Mouse (Mus musculus): Measurements from ENCODE around the gene Stk38.
"Not testable (repeated sequence)": the region's sequence is repeated elsewhere in the genome, so short reads cannot be mapped to it uniquely, and the experiment has no call there.

Gene Stk38

GRCm38 (mm10) chr17:29041632-29042031 is 33.8 kb upstream of the Stk38 start:
- in situ Hi-C loops (cut with MboI; ENCODE audit: low sequenced_read_pairs) = loop anchor here (10.0 kb wide), 2 partner anchors 53 to 203 kb away; partner anchors contain the start of gene Cdkn1a

DNA sequence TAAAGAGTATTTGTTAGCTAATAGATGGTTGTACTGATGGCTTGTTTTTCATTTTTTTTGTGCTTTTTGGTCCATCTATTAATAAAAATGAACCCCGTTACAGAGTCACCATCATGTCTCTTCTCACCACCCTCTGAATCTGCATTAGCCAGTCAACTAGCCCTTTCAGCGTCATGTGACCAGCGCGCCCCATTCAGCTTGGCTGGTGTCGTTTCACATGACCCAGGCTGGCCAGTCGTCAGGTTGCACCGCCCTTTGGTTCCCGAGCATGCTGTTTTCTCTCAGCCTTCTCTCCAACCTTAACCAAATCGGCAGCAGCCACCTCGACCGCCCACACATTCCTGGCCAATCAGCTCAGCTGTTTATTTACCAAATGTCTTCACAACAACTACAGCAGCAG is 31.6 kb upstream of the Stk38 start:
- in situ Hi-C loops (cut with MboI; ENCODE audit: low sequenced_read_pairs) = no loop called here

- in situ Hi-C loops (cut with MboI; ENCODE audit: low sequenced_read_pairs) = no loop called here
These were observed 27.7 kb upstream of the Stk38 start for GRCm38 (mm10) chr17:29035506-29035905.

DNA sequence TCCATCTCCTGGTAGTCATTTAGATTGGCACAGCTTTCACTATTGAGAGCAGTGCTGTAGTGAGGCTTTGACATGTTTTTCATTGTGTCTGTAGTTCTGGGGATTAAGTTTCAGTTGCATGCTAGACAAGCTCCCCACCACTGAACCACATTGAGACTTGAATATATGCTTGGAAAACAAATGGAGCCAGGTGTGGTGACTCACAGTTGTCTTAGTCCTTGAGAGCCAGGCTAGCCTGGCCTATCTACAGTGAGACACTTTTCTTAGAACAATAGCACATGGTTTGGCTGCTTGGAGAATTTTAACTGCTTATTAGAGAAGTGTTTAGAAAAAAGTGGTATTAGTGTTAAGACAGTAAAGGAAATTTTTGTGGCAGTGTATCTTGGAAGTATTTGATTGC is 26.5 kb upstream of the Stk38 start:
- in situ Hi-C loops (cut with MboI; ENCODE audit: low sequenced_read_pairs) = no loop called here

GRCm38 (mm10) chr17:29033569-29034061 is 25.8 kb upstream of the Stk38 start:
- in situ Hi-C loops (cut with MboI; ENCODE audit: low sequenced_read_pairs) = no loop called here

- in situ Hi-C loops (cut with MboI; ENCODE audit: low sequenced_read_pairs) = no loop called here
These were observed 24.7 kb upstream of the Stk38 start, which contains the start of gene Srsf3 for GRCm38 (mm10) chr17:29032274-29033069. Srsf3 (plus strand) TSS chr17:29032628.

- in situ Hi-C loops (cut with MboI; ENCODE audit: low sequenced_read_pairs) = no loop called here
These were observed 24.0 kb upstream of the Stk38 start for GRCm38 (mm10) chr17:29031771-29032273.

DNA sequence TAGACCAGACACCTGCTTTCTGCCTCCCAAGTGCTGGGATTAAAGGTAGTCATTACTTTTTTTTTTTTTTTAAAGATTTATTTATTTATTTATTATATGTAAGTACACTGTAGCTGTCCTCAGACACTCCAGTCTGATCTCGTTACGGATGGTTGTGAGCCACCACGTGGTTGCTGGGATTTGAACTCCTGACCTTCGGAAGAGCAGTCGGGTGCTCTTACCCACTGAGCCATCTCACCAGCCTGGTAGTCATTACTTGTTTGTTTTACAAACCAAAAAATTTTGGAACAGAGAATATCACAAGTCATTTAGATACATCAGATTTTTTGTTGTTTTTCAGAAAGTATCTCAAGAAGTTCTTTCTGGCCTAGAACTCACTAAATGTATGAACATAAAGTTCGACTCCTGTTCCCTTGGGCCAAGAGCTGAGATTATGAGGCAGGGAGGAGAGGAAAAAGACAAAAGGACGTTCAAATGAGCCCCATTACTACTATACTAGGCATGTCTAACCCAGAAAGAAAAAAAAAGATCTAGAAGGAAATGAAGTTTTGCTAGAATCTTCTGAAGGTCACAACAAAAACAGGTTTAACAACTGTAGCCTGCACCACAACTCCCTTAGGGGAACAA is 23.4 kb upstream of the Stk38 start:
- in situ Hi-C loops (cut with MboI; ENCODE audit: low sequenced_read_pairs) = not testable (repeated sequence)

DNA sequence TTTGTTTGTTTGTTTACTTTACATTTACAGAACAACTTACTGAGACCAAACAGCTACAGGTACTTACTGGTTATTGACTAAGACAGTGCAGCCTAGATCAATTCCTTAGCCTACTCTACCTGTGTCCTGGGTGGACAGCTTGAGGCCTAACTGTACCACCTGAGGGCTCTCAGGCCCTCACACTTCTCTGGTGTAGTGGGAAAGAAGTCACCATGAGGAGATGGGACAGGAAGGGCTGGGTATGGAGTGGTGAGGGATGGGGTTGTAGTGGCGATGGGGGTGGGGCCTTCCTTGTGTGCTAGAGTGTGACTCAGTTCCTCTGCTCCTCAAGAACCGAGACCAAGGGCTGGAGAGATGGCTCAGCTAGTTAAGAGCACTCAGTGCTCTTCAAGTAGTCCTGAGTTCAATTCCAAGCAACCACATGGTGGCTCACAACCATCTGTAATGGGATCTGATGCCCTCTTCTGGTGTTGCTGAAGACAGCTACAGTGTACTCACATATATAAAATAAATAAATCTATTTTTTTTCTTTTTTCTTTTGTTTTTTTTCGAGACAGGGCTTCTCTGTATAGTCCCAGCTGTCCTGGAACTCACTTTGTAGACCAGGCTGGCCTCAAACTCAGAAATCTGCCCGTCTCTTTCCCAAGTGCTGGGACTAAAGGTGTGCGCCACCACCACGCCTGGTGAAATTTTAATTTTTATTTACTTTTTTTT is 22.7 kb upstream of the Stk38 start:
- in situ Hi-C loops (cut with MboI; ENCODE audit: low sequenced_read_pairs) = no loop called here

DNA sequence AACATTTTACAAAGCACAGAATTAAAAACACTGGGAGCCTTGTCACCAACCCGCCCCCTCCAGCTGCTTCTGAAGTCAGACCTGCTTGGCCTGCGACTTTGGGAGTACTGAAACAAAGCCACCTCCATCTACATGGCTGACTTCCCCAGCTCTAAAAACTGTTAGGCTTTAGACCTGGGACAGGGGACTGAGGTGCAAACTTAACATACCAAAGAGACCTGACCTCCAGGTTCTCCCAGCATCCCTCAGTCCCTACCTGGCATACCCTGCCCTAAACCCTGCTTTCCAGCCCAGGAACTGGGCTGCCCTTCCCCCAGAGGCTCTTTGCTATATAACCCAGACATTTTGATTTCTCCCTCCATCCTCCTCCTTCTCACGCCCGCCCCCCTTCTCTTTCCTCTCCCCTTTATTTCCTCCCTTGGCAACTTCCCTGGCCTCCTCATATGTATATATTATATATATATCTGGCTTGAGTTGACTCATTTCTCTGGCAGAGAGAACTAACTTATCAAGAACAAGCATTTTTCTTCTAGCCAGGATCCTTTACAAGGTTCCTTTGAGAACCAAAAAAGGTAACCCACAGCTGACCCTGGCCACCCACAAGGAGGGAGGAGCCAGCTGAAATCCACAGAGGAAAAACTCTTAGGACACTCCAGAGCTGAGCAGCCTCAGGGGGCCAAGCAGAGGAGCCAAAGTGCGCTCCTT is 19.0 kb upstream of the Stk38 start:
- in situ Hi-C loops (cut with MboI; ENCODE audit: low sequenced_read_pairs) = no loop called here

DNA sequence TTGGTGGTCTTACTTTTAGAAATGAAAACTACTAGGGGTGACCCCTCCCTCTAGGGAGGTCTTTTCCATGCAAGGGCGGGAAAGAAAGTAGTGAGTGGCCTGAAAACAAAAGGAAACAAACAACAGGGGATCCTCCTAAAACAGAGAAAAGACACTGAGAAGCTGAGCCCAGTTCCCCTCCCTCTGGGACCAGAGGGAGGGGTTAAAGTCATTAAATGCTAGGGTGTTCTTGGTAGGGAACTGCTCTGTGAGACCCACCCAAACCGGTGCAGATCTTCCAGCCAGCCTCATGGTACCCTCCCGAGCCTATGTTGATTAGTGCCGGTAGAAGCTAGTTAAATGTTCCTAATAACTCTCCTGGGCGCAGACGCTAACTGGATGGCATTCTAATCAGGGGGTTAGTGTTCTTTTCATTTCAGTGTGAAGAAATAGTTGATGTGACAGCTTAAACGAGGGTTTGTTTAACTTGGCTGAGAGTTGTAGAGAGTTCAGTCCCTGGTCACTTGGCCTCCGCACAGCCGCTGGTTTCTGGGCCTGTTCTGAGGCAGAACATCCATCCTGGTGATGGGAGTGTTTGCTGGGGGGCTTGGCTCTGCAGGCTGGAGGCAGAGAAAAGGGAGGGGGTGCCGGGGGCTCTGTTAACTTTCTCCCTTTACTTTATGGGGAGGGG is 17.2 kb upstream of the Stk38 start:
- in situ Hi-C loops (cut with MboI; ENCODE audit: low sequenced_read_pairs) = no loop called here

GRCm38 (mm10) chr17:29024047-29024892 is 16.5 kb upstream of the Stk38 start:
- in situ Hi-C loops (cut with MboI; ENCODE audit: low sequenced_read_pairs) = no loop called here

DNA sequence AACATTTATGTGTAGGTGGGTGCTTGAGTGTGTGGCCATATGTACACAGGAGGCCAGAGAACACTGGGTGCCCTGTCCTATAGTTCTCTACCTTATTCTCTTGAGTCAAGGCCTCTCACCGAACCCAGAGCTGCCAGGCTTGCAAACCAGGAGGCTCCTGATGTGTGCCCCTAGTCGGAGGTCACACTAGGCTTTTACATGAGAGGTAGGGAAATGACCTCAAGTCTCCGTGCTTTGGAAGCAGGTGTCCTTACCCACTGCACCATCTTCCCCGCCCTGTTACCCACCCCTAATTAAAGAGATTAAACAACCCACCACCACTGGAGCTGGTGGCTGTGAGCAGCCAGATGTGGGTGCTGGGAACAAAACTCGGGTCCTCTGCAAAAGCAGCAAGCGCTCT is 15.6 kb upstream of the Stk38 start:
- in situ Hi-C loops (cut with MboI; ENCODE audit: low sequenced_read_pairs) = no loop called here

DNA sequence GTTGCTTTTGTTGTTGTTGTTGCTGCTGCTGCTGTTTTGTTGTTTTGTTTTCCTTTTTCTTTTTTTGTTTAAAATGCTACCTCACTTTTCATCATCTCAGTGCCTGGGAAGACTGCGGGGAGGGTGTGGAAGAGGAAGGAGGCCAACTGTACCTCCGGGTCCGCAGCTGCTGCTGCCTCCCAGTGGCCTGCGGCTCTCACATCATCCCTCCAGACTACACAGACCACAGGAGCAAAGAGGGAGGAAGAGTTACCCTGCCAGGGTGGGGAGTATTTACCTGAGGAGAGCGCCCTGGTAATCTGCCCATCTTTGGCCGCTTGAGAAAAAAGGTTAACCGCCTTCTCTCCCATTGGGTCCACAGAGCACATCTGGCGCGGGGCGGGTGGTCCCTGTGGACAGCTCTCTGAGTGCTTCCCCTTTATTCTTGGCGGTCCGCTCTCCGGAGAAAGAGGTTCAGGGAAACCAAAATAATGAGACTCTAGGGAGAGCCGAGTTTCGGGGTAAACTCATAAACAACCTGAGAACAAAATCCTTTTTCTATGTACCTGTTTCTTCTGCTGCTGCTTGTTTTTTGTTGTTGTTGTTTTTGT is 14.5 kb upstream of the Stk38 start:
- in situ Hi-C loops (cut with MboI; ENCODE audit: low sequenced_read_pairs) = no loop called here

GRCm38 (mm10) chr17:29020444-29020843 is 12.6 kb upstream of the Stk38 start:
- in situ Hi-C loops (cut with MboI; ENCODE audit: low sequenced_read_pairs) = no loop called here

DNA sequence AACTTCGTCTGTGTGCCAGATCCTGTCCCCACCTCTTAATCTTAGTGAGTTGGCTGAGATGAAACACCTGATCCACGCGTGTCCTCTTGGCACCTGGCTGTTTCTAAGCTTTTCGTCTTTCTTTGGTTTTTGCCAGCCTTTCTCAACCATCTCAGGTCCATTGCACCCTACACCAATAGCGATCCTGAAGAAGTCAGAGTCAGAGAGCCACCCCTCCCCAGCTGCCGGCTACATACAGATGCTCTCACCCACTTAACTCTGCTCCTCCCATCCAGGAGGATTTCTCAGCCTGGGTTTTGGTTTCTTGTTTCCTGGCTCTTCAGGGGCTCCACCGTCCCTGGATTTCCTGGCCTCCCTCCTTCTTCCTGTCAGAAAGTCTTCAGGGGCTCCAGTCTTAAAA is 11.6 kb upstream of the Stk38 start:
- in situ Hi-C loops (cut with MboI; ENCODE audit: low sequenced_read_pairs) = no loop called here

GRCm38 (mm10) chr17:29018292-29018984 is 10.6 kb upstream of the Stk38 start:
- in situ Hi-C loops (cut with MboI; ENCODE audit: low sequenced_read_pairs) = no loop called here

DNA sequence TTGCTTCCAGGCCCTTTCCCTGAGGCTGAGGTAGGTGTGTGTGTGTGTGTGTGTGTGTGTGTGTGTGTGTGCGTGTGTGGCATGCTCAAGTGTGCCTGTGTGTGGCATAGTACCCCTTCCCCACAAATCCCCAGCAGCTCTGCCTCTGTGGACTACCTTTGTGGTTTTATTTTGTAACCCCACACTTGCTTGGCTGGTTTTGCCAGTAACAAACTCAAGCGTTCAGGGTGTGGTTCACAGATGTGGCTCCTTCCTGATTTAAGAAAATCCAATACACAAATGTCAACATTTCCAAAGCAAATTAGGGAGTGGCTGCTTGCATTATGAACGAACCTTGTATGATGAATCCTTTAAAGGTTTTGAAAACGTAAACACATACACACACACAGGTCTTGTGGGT is 8.9 kb upstream of the Stk38 start:
- in situ Hi-C loops (cut with MboI; ENCODE audit: low sequenced_read_pairs) = no loop called here

All from CH12F3 (cell line).